Mouse (Mus musculus): ENCODE measurements around the gene Zmynd8.

DNA sequence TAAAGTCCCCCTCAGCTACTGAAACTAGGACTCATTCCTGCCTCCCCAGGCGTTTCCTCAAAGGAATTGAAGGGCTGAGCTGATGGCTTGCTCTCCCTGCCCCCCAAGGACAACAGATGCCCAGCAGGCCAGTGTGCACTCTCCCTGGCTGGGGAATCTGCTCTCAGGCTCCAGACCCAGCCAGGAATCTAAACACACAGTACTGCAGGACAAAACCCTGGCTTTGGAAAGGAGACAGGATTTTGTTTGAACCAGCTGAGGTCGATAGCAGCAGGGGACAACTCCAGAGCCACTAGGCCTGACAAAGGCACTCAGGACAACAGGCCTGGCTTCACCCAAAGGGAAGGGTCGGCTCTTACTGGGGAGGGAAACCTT is 12.3 kb downstream of the Zmynd8 start:
- TF ChIP-seq TBP (IDR thresholded peaks at IDR 0.05; ENCODE audit: low read depth, low read length) (no peak), USF1 (IDR thresholded peaks at IDR 0.05; ENCODE audit: low read depth, low read length) (no peak), ZKSCAN1 (IDR thresholded peaks at IDR 0.05; ENCODE audit: low read depth, low read length) (no peak)

Data from MEL (cell line).